Mouse (Mus musculus): Measurements from ENCODE around the gene Arvcf. TPM values are rescaled to one million over a fixed set of nuclear protein-coding genes. Genes with fewer than 3 reads are reported as not detected.
A peak's percentile ranks its signal among the peaks of the same experiment; 100 is the strongest.

The Arvcf gene
- total RNA-seq, 2 experiments from 2014 or later = 46.2 to 53.9 TPM

GRCm38 (mm10) chr16:18386451-18386850 is 38.5 kb downstream of the Arvcf start:
- DNase-seq (ENCODE audit: low spot score in 2 of 2) = peak; percentile 22 to 25

- DNase-seq (ENCODE audit: low spot score in 2 of 2) = no peak
Observed at GRCm38 (mm10) chr16:18386972-18387371, 39.0 kb downstream of the Arvcf start.

GRCm38 (mm10) chr16:18387704-18388582 is 40.0 kb downstream of the Arvcf start:
- DNase-seq (ENCODE audit: low spot score in 2 of 2) = peak; percentile 23 to 35

GRCm38 (mm10) chr16:18388583-18389435 is 40.8 kb downstream of the Arvcf start:
- peak; percentile 27 to 29 for DNase-seq (ENCODE audit: low spot score in 2 of 2)

DNA sequence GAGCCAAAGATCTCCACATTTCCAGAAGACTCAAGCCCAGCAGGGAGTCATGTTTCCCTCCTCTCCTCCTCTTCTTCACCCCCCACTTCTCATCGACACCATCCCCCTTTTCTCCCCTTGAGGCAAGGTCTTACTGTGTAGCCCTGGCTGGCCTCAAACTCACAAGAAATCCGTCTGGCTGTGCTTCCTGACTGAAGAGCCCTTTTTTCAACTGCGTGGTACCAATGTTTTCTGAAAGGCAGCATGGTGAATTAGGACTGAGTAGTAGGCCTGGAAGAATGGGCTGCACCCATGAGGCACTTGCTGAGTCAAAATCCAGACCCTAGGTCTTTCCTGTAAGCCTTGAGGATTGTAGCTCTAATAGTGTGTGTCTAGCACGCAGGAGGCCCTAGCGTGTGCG is 42.4 kb downstream of the Arvcf start:
- no peak for DNase-seq (ENCODE audit: low spot score in 2 of 2)

DNA sequence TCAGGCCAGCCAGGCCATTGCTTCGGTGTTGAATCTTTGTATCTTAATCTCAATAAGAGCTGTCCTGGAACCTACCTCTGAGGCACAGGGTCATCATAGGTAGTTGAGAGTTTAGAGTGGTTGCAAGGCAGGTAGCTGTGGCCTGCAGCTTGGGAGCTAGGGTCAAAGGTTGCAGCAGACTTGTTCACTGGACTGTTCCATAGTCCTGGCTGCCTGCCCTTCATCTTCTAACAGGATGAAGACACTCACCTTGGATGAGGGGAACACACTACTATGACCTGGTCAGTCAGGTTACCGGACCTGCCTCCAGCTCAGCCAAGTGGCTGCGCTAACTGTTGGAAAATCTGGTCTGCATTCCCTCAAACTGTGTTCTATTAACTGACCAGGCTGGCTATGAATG is 43.1 kb downstream of the Arvcf start:
- DNase-seq (ENCODE audit: low spot score in 2 of 2) = no peak

DNA sequence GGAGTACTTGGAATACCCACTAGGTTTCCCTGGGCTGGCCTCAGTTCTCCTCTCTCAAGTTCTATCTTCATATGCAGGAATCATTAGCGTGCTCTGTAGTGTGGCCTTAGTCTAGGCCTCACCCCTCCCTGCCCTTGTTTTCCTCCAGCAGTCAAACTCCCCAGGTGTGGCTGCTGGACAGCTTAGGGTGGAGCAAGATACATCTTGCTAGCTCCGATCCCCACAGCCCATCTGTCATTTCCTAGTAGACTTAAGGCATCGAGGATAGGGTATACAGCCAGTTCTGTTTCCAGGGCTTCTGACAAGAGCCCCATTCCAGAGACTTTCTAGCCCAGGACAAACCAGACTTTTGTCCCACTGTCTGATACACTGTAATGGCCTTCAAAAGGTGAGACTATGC is 43.7 kb downstream of the Arvcf start:
- DNase-seq (ENCODE audit: low spot score in 2 of 2) = peak in 1 of 2 experiments; percentile 5

- DNase-seq (ENCODE audit: low spot score in 2 of 2) = peak; percentile 69 to 80
Observed at GRCm38 (mm10) chr16:18392469-18393426, 44.8 kb downstream of the Arvcf start.

DNA sequence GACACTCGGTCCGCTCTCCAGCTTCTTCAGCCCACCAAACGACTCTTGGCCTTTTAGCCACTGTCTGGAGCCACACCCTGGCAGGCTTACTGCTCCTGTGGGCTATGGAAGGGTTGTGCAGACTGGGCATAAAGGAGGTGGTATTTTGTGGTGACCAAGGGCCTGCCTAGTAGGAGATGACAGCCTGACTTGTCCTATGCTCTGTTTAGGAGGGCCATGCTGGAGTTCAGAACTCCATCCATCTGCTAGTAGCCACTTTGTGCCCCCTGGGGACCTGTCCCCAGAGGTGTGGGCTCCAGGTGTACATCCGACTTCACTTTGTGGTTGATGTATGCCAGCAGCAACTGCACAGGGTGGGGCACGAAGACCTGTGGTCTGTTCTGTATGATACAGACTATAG is 45.6 kb downstream of the Arvcf start:
- no peak for DNase-seq (ENCODE audit: low spot score in 2 of 2)

DNA sequence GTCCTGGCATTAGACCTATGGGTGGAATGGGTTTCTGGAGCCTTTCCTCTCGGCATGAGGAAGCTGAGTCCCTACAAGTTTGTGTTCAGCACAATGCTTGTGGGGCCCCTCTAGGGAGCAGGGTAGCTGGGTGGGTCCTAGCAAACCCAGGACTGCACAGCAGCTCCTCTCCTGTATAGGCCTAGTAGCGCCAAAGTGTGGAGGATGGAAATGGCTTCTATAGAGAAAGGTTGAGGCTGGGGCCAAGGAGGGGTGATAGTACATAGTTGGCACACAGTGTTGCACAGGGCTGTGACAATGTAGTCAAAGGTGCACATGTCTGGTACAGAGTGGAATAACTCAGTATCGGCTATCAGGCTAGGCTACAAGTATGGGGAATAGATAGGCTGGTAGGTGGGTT is 46.1 kb downstream of the Arvcf start:
- DNase-seq (ENCODE audit: low spot score in 2 of 2) = no peak

GRCm38 (mm10) chr16:18394777-18395619 is 47.0 kb downstream of the Arvcf start:
- DNase-seq (ENCODE audit: low spot score in 2 of 2) = no peak

DNA sequence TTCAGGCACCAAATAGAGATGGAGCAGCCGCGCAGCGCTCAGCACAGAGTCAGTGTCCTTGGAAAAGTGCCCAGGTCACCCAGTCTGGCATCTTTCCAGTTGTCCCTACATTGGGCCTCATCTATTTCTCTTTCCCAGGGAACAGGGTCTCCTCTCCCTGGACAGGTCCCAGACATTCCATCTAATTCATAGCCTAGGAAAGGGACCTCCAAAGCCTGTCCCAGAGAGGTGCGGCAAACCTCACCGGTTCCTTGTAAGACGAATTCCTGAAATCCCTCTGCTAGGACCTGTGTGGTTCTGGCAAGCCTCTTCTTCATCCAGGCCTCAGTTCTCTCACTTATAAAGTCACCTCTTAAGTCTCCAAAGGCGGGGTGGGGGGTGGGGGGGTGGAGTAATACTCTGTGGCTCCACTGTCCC is 47.6 kb downstream of the Arvcf start:
- DNase-seq (ENCODE audit: low spot score in 2 of 2) = no peak

DNA sequence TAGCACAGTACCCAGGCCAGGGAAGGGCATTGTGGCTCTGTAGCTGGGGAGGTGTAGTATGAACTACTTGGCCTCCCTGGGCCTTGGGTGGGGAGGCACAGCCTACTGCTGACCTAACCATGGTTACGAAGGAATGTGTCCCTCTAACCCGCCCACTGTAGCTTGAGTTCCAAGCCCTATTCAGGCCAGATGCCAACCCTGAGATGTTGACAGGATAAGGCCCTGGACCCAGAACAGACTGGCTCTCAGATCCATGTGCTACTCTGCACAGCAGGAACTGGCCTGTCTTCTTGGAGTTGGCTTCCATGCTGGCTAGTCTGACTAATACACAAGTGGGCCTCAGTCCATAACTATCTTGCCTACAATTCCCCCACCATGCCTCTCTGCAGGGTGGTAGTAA is 48.2 kb downstream of the Arvcf start:
- peak in 1 of 2 experiments; percentile 52 for DNase-seq (ENCODE audit: low spot score in 2 of 2)

DNA sequence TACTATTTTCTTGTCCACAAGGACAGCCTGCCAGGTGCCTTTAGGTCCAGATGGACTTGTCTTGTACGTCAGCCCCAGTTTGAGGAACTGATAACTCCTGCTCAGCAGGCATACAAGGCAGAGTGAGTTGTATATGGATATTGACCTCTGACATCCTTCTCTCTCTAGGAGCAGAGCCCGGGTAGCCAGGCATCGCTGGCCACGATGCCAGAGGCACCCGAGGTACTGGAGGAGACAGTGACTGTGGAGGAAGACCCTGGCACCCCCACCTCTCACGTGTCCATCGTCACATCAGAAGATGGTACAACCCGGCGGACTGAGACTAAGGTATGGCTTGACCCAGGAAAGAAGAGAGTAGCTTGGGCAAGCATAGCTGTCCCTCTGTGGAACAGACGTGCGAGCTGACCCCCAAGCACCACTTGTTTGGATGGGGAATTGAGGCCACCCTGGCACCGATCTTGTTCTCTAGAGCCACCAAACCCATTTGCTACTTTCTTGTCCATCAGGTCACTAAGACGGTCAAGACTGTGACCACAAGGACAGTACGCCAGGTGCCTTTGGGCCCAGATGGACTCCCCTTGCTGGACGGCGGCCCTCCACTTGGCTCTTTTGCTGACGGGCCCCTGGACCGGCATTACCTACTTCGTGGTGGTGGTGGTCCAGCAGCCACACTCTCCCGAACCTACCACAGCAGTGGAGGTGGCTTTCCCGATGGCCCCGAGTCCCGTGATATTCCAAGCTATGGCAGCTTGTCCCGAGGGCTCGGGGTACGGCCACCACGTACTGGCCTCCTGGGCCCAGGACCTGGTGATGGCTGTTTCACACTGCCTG is 49.0 kb downstream of the Arvcf start:
- DNase-seq (ENCODE audit: low spot score in 2 of 2) = no peak

- no peak for DNase-seq (ENCODE audit: low spot score in 2 of 2)
Observed at GRCm38 (mm10) chr16:18400028-18400427, 52.0 kb downstream of the Arvcf start.

DNA sequence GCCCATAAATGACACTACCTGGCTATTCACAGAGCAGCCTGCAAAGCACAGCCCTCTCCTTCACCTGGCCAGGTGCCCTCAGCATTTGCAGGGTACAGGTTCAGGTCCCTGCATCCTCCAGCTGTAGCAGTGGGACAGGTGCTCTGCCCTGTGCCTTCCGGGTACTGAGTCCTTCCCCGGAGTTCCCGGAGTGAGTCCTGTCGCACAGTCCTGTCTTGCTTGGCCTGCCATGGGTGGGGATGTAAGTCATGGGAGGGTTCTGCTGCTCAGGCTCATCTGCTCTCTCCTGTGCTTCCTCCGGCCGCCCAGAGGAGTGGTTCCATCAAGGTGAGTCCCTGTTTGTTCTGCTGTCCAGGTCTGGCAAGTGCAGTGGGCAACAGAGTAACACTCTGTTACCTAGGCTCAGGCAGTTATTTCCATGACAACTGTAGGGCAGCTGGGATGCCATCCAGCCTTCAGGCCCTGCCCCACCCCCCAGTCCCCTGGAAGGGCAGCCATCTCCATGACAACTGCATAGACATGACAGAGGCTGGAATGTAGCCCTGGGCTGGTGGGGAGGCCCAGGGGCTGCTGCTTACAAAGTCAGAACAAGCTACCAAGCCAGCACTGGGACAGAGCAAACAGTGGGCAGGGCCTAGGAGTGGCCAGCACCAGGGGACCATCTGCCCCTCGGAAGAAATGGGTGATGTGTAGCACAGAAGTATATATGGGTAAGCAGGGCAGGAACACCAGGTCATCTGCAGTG is 52.7 kb downstream of the Arvcf start:
- DNase-seq (ENCODE audit: low spot score in 2 of 2) = peak; percentile 62 to 70

GRCm38 (mm10) chr16:18403285-18403684 is 55.3 kb downstream of the Arvcf start:
- no peak for DNase-seq (ENCODE audit: low spot score in 2 of 2)

- DNase-seq (ENCODE audit: low spot score in 2 of 2) = no peak
Observed at GRCm38 (mm10) chr16:18405091-18405854, 57.3 kb downstream of the Arvcf start.
